Mouse (Mus musculus) stomach, embryonic 14.5 days (tissue): ENCODE results near the gene Lzts2. TPM values are rescaled to one million over a fixed set of nuclear protein-coding genes. Genes with fewer than 3 reads are reported as not detected.

Experiments used
- ATAC-seq: fragments of 200-750 bp; cut with Nextera tagmentation; 2 replicates; pipeline ENCODE4 v1.8.0; 2017; ENCODE audit warnings: low read depth, moderate TSS enrichment; ENCODE audit not compliant: insufficient number of reproducible peaks, insufficient read depth, low FRiP score
- H3K27ac ChIP-seq: fragments of 300-500 bp; sonication (generic); 2 replicates; pipeline ENCODE4 v1.5.1; 2014; ENCODE audit warnings: mild to moderate bottlenecking, low read length, moderate library complexity, mixed read lengths
- H3K27me3 ChIP-seq: fragments of 300-500 bp; sonication (generic); 2 replicates; pipeline ENCODE4 v1.6.1; 2014; ENCODE audit warnings: low read length, control low read depth, mixed read lengths; ENCODE audit not compliant: control insufficient read depth, insufficient read depth
- H3K36me3 ChIP-seq: fragments of 300-500 bp; sonication (generic); 2 replicates; pipeline ENCODE4 v1.6.1; 2014; ENCODE audit warnings: mild to moderate bottlenecking, control low read depth, low read length, moderate library complexity, mixed read lengths; ENCODE audit not compliant: control insufficient read depth, insufficient read depth
- H3K4me1 ChIP-seq: fragments of 300-500 bp; sonication (generic); 2 replicates; pipeline ENCODE4 v1.6.1; 2014; ENCODE audit warnings: low read length, control low read depth, mixed read lengths; ENCODE audit not compliant: control insufficient read depth, insufficient read depth
- H3K4me2 ChIP-seq: fragments of 300-500 bp; sonication (generic); replicated peaks from 2 replicates; pipeline ENCODE4 v1.6.1; 2014; ENCODE audit warnings: low read depth, low read length, control low read depth
- H3K4me3 ChIP-seq: fragments of 300-500 bp; sonication (generic); 2 replicates; pipeline ENCODE4 v1.5.1; 2014; ENCODE audit warnings: low read depth, low read length, control low read depth
- H3K9ac ChIP-seq: fragments of 300-500 bp; sonication (generic); replicated peaks from 2 replicates; pipeline ENCODE4 v1.6.1; 2014; ENCODE audit warnings: low read depth, mild to moderate bottlenecking, control low read depth, low read length, moderate library complexity, mixed read lengths
- H3K9me3 ChIP-seq: fragments of 300-500 bp; sonication (generic); 2 replicates; pipeline ENCODE4 v1.6.1; 2016; ENCODE audit warnings: low read depth, low read length, control low read depth; ENCODE audit not compliant: control insufficient read depth
- WGBS: fragments of 180-500 bp; shearing (Covaris S2); extraction: QIAGEN DNeasy Blood & Tissue Kit; methylation state at CpG from one replicate; pipeline ENCODE4 v1.1.7; 2014; 5-methylcytosine and 5-hydroxymethylcytosine counted together
- polyA plus RNA-seq: library from polyadenylated mRNA; unstranded; fragments of >200 nt; fragmentation: Nextera tagmentation; extraction: Ambion mirVana; gene quantifications from 2 replicates; pipeline ENCODE4 v1.2.1, GENCODE M21; 2014

The Lzts2 gene
- polyA plus RNA-seq, 1 experiment from 2014 or later = 52.5 TPM

DNA sequence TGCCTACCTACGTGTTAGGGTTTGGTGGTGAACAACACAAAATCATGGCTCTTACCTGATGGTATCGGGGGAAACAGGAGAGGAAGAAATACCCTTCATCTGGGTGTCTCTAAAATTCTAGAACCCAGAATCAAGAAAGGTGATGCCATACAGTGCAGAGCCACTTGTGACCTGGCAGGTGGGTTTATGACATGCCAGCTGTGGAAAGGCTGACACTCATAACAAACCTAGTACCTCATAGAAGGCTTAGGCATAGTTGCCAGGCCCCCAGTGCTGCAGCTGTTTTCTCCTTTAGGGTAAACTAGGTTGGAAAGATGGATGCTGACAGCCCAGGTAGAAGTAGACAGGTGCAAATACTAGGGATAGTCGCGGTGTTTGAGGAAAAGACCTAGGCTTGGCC, 29.8 kb upstream of the Lzts2 start:
- no peak overlapping the region for H3K4me2 ChIP-seq
- H3K27ac ChIP-seq = no peak overlapping the region
- peaks cover 4% of the 10 kb centered on the region; the same call in 1 of the 2 replicates for H3K4me1 ChIP-seq
- no peaks in the 10 kb centered on the region for H3K27me3 ChIP-seq
- peaks cover 22% of the 10 kb centered on the region for H3K36me3 ChIP-seq
- H3K9me3 ChIP-seq = no peaks in the 10 kb centered on the region
- WGBS = 93% methylated on average over 4 of the region's 4 CpGs
- no peak overlapping the region for H3K4me3 ChIP-seq
- no peak overlapping the region for H3K9ac ChIP-seq
- no peak for ATAC-seq

DNA sequence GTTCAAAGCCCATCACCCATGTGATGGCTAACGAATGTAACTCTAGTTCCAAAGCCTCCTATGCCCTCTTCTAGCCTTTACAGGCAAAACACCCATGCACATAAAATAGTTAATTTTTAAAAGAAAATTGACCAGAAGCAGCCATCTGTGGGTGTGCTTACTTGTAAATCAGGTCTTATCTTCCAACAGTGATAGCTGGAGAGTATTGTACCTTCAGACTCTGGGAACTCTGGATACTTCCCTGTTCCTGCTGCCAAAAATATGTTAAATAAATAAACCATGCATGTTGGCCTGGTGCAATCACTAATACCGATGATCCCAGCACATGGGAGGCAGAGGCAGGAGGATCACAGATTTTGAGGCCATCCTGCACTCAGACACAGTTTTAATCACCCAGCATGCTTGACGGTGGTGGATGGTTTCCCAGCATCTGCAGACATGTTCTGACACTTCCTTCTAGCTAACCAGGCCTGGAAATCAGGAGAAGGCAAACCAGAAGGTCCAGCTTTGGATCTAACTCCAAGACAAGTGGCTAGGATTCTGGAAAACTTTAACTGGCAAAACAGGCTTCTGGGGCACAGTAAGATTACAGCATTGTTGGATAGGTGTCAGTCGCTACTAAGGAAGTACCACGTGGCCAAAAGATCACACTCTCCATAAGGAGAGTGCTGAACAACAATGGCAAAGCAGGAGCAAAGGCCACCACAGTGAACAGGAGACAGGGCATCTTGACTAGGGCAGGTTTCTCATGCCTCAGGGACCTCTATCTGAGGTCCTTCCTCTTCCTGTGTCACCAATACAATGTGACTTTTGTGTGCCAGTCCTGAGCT, 28.8 kb upstream of the Lzts2 start:
- no peaks in the 10 kb centered on the region for H3K27me3 ChIP-seq
- WGBS = 49% methylated on average over 5 of the region's 5 CpGs
- peaks cover 12% of the 10 kb centered on the region; the same call in 1 of the 2 replicates for H3K4me1 ChIP-seq
- H3K9me3 ChIP-seq = no peaks in the 10 kb centered on the region
- H3K9ac ChIP-seq = no peak overlapping the region
- no peak overlapping the region for H3K4me3 ChIP-seq
- peaks cover 17% of the 10 kb centered on the region for H3K36me3 ChIP-seq
- H3K27ac ChIP-seq = no peak overlapping the region
- no peak for ATAC-seq
- no peak overlapping the region for H3K4me2 ChIP-seq

DNA sequence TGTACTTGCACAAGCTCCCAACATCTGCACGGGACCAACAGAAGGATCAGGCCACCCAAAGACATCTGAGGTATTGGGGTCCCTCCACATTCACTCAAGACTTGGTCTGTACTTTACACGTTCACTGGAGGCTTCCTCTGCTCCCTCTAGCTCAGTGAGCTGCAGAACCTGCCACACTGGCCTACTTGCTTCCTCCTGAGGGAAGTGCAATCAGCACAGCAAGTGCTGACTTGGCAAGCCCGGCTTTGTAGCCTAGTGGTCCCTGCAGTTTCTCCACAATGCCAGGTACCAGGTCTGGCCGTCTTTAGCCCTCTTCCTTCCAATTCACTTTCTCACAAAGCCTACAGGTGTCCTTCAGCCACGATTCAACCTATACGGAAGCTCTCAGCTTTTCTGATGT, 27.2 kb upstream of the Lzts2 start:
- WGBS = 64% methylated on average over 6 of the region's 6 CpGs
- Histone ChIP-seq H3K4me2 (no peak overlapping the region), H3K27ac (no peak overlapping the region), H3K9ac (no peak overlapping the region), H3K4me3 (no peak overlapping the region), H3K4me1 (peaks cover 17% of the 10 kb centered on the region; the same call in 1 of the 2 replicates), H3K27me3 (no peaks in the 10 kb centered on the region), H3K36me3 (peaks cover under 1% of the 10 kb centered on the region; the same call in 1 of the 2 replicates), H3K9me3 (no peaks in the 10 kb centered on the region)
- ATAC-seq = no peak

DNA sequence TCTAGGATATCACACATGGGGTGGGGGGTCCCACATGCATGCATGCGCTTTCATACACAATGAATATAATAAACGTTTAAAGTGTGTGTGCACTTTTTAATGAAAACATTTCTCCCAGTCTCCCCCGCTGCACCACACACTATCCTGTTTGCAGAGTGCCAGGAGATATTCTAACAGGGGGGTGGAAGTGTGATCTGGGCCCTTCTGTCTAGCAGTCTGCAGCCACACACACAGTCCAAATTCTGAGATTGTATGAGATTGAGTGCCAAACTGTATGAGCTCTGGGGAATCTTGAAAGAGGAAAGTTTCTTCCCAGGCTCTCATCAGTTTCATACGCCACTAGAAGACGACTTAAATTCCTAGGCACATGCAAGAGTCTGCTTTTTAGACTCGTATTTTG, 26.4 kb upstream of the Lzts2 start:
- Histone ChIP-seq H3K9me3 (no peaks in the 10 kb centered on the region), H3K4me1 (peaks cover 20% of the 10 kb centered on the region; the same call in 1 of the 2 replicates), H3K9ac (no peak overlapping the region), H3K27ac (no peak overlapping the region), H3K36me3 (no peaks in the 10 kb centered on the region), H3K4me2 (no peak overlapping the region), H3K4me3 (no peak overlapping the region), H3K27me3 (no peaks in the 10 kb centered on the region)
- 56% methylated on average over 6 of the region's 6 CpGs for WGBS
- ATAC-seq = no peak

DNA sequence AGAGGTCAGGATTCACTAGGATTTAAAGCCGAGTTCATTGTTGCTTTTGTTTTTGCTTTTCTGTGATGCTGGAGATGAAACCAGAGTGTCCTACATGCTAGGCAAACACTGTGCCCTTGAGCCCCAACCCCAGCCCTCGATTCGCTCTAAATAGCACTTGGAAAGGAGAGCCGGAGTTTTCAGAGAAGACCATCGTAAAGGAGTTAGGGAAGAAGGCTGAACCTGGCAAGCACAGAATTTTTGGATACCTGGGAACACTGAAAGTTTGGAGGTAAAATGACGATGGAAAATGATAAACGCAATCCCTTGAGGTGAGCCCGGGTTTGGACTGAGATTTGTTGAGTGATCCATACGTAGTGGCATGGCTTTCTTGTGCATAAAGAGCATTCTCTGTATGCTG, 25.9 kb upstream of the Lzts2 start:
- peaks cover 20% of the 10 kb centered on the region; the same call in 1 of the 2 replicates for H3K4me1 ChIP-seq
- no peak for ATAC-seq
- no peaks in the 10 kb centered on the region for H3K36me3 ChIP-seq
- H3K27me3 ChIP-seq = no peaks in the 10 kb centered on the region
- WGBS = 25% methylated on average over 9 of the region's 9 CpGs
- no peak overlapping the region for H3K27ac ChIP-seq
- H3K4me3 ChIP-seq = peak overlapping the region; percentile 56
- H3K4me2 ChIP-seq = peak overlapping the region; percentile 99
- H3K9ac ChIP-seq = no peak overlapping the region
- H3K9me3 ChIP-seq = no peaks in the 10 kb centered on the region

DNA sequence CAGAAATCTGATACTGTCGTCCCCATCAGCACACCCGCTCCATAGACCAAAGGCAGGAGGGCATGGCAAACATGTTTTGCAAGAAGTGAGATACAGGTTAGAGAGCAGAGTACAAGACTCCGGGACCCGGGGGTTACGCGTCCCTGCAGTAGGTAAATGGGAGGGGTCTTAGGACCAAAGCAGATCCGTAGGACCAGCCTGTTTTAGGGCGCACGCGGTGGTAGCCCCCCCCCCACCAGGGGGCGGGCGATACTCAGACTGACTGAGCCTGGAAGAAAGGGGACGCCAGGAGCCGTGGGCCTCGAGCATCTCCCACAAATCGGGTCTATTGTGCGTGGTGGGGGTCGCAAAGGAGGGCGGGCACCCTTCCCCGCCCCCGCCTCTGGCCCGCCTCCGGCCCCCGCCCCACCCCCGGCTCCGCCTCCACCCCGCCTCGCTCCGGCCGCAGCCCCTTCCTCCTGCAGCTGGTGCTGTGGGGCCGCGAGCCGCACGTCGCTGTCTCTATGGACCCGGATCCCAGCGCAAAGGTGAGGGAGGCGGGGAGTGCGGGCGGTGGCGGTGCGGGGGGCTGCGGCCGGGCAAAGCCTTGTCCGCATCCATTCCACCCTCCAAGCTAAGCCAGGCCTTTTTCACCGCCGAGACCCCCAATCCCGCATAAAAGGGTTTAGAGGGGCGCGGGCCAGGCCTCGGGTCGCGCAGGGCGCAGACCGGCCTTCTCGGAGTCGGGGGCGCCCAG, 25.2 kb upstream of the Lzts2 start, which contains the start of gene Sema4g:
Sema4g (plus strand) TSS at position 271 of the 736 bp plus-strand sequence.
- ATAC-seq = peak; percentile 70
- 1% methylated on average over 57 of the region's 58 CpGs for WGBS
- H3K9me3 ChIP-seq = no peaks in the 10 kb centered on the region
- peaks cover 20% of the 10 kb centered on the region; the same call in 1 of the 2 replicates for H3K4me1 ChIP-seq
- H3K27me3 ChIP-seq = no peaks in the 10 kb centered on the region
- H3K4me3 ChIP-seq = peak within 1 kb of the TSS; percentile 56
- H3K27ac ChIP-seq = no peak within 1 kb of the TSS
- no peaks in the 10 kb centered on the region for H3K36me3 ChIP-seq
- peak within 1 kb of the TSS; percentile 99 for H3K4me2 ChIP-seq
- H3K9ac ChIP-seq = peak within 1 kb of the TSS; percentile 48; the same call in 1 of the 2 replicates

DNA sequence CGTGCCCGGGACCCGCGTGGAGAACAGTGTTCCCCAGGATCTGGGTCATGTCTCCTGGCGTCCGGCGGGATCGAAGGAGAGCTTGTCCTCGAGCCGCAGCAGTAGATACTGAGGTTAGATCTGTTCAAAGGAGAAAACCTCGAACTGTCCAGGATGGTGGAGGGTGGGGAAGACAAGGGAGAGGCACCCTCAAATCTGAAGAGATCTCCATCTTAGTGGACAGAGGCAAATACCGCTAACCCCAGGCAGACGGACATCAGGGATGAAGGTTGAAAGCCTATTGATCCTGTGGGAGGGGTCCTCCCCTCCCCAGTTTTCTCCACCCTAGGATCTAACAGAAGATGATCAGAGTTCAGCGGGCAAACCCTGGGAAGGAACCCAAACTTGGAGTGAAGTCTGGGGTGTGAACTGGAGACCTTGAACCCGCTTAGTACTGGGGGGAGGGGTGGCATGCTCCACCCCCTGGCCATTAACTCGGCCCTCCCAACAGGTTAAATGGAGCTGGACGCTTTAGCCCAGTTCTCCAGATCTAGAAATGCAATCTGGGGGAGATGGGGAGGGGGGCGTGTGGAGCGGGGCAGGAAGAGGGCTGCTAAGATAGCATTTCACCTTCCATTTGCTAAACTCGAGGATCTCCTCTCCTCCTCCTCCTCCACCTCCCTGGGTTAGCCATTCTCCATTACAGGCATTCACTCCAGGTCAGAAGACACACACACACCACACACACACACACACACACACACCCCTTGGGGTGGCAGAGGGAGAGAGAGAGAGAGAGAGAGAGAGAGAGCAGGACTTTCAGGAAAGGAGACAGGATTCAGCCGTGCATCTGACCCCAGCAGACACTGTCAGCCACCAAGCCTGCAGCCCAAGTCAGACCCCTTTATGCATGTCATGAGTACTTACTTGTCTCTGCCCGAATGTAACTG, 24.4 kb upstream of the Lzts2 start:
- Histone ChIP-seq H3K4me3 (peak overlapping the region; percentile 56), H3K4me1 (peaks cover 20% of the 10 kb centered on the region; the same call in 1 of the 2 replicates), H3K27ac (no peak overlapping the region), H3K4me2 (peak overlapping the region; percentile 99), H3K9me3 (no peaks in the 10 kb centered on the region), H3K36me3 (no peaks in the 10 kb centered on the region), H3K27me3 (no peaks in the 10 kb centered on the region), H3K9ac (peak overlapping the region; percentile 48; the same call in 1 of the 2 replicates)
- WGBS = 4% methylated on average over 22 of the region's 22 CpGs
- 0 out of 2 replicates have a peak, but pooled peaks have one; percentile 1 for ATAC-seq
